Mouse (Mus musculus) small intestine, adult 2 months (tissue): ENCODE data around the gene Kctd4.

Source experiments
- CTCF ChIP-seq: fragments of 200-500 bp; IDR thresholded peaks from 2 replicates; pipeline ENCODE4 v1.5.1; 2012; ENCODE audit warnings: low read depth, mild to moderate bottlenecking, control low read depth, inconsistent platforms, low read length, moderate library complexity, mixed read lengths; ENCODE audit not compliant: insufficient replicate concordance, insufficient read length; ENCODE audit errors: extremely low read depth
- POLR2A ChIP-seq: fragments of 200-500 bp; IDR thresholded peaks from 2 replicates; pipeline ENCODE4 v1.6.1; 2012; ENCODE audit warnings: low read depth, mild to moderate bottlenecking, control low read depth, inconsistent platforms, low read length, moderate library complexity

- TF ChIP-seq CTCF (no peak), POLR2A (no peak)
Measured at GRCm38 (mm10) chr14:75906931-75907330, 47.9 kb upstream of the Kctd4 start.
